Mouse (Mus musculus): ENCODE data around the gene Cep83.

DNA sequence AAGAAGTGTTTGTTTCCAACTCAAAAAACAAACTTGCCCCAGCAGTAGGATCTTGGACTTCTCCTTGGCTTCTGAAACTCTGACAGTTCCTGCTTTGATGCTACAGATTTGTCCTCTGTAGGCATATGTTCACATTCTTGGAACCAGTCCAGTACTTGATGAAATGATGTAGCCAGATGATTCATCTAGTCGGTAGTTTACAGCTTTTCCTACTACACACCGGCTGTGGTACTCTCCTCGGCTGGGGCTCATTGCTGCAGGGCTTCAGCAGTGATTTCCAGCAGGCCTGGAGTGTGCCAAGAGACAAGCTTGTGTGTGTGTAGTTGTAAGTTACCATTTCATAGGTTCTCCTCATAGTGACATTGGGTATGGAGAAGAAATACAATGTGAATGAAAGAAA is 83.0 kb downstream of the Cep83 start:
- TF ChIP-seq GATA1 (IDR thresholded peaks at IDR 0.05; ENCODE audit: low read length): no peak
- TF ChIP-seq TAL1 (IDR thresholded peaks at IDR 0.05; ENCODE audit: low read length): no peak

Data from erythroblast, embryonic 14.5 days (primary cell).